Mouse (Mus musculus) limb, embryonic 15.5 days (tissue): ENCODE measurements around the gene Phb. TPM values are rescaled to one million over a fixed set of nuclear protein-coding genes. Genes with fewer than 3 reads are reported as not detected.
"Not testable (repeated sequence)": the region's sequence is repeated elsewhere in the genome, so short reads cannot be mapped to it uniquely, and the experiment has no call there.

ENCODE experiments used
- ATAC-seq: fragments of 200-750 bp; cut with Nextera tagmentation; 2 replicates; pipeline ENCODE4 v1.8.0; 2017; ENCODE audit warnings: low read depth, moderate TSS enrichment; ENCODE audit not compliant: insufficient number of reproducible peaks, low FRiP score, low TSS enrichment
- H3K27ac ChIP-seq: fragments of 300-500 bp; sonication (generic); 2 replicates; pipeline ENCODE4 v1.5.1; 2015; ENCODE audit warnings: moderate library complexity, mild to moderate bottlenecking, inconsistent platforms
- H3K27me3 ChIP-seq: fragments of 300-500 bp; sonication (generic); 2 replicates; pipeline ENCODE4 v1.6.1; 2015; ENCODE audit warnings: inconsistent platforms
- H3K36me3 ChIP-seq: fragments of 300-500 bp; sonication (generic); 2 replicates; pipeline ENCODE4 v1.6.1; 2015; ENCODE audit warnings: inconsistent platforms
- H3K4me1 ChIP-seq: fragments of 300-500 bp; sonication (generic); 2 replicates; pipeline ENCODE4 v1.6.1; 2015; ENCODE audit warnings: inconsistent platforms
- H3K4me2 ChIP-seq: fragments of 300-500 bp; sonication (generic); 2 replicates; pipeline ENCODE4 v1.6.1; 2015; ENCODE audit warnings: mild to moderate bottlenecking, inconsistent platforms
- H3K4me3 ChIP-seq: fragments of 300-500 bp; sonication (generic); 2 replicates; pipeline ENCODE4 v1.5.1; 2015; ENCODE audit warnings: mild to moderate bottlenecking, inconsistent platforms
- H3K9ac ChIP-seq: fragments of 300-500 bp; sonication (generic); 2 replicates; pipeline ENCODE4 v1.6.1; 2015; ENCODE audit warnings: inconsistent platforms
- H3K9me3 ChIP-seq: fragments of 300-500 bp; sonication (generic); 2 replicates; pipeline ENCODE4 v1.6.1; 2016; ENCODE audit warnings: inconsistent platforms
- WGBS: fragments of 180-500 bp; shearing (Covaris S2); methylation state at CpG from one replicate; pipeline ENCODE4 v1.1.7; 2015; 5-methylcytosine and 5-hydroxymethylcytosine counted together
- polyA plus RNA-seq: library from polyadenylated mRNA; unstranded; fragments of >200 nt; fragmentation: Nextera tagmentation; extraction: Ambion mirVana; gene quantifications from 2 replicates; pipeline ENCODE4 v1.2.1, GENCODE M21; 2015

The Phb gene
- polyA plus RNA-seq, 1 experiment from 2014 or later: 195 TPM

GRCm38 (mm10) chr11:95667177-95667576 lies 420 bp downstream of the Phb start:
- Histone ChIP-seq H3K4me1 (peaks cover 11% of the 10 kb centered on the region), H3K9ac (peak overlapping the region; percentile 31), H3K27me3 (no peaks in the 10 kb centered on the region), H3K36me3 (peaks cover 38% of the 10 kb centered on the region), H3K4me2 (peak overlapping the region; percentile 80), H3K9me3 (no peaks in the 10 kb centered on the region), H3K4me3 (peak overlapping the region; percentile 57), H3K27ac (peak overlapping the region; percentile 77)
- 2% methylated on average over 11 of the region's 11 CpGs for WGBS
- ATAC-seq: no peak

DNA sequence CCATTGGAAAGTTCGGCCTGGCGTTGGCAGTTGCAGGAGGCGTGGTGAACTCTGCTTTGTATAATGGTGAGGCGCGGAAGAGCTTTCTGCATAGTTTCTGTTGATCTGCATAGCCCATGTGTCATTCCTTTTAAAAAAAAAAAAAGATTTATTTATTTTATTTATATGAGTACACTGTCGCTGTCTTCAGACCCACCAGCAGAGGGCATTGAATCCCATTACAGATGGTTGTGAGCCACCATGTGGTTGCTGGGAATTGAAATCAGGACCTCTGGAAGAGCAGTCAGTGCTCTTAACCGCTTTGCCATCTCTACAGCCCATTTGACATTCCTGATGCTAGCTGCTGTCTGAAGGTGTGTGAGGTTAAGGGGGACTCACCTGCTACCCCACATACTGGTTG lies 1.3 kb downstream of the Phb start:
- 0 out of 2 replicates have a peak overlapping the region, but pooled peaks have one; percentile 80 for H3K4me2 ChIP-seq
- H3K4me1 ChIP-seq: peaks cover 11% of the 10 kb centered on the region
- 89% methylated on average over 7 of the region's 7 CpGs for WGBS
- H3K27me3 ChIP-seq, H3K9me3 ChIP-seq, ATAC-seq, H3K9ac ChIP-seq, H3K27ac ChIP-seq: not testable (repeated sequence)
- H3K36me3 ChIP-seq: peaks cover 44% of the 10 kb centered on the region
- H3K4me3 ChIP-seq: peak overlapping the region; percentile 57; the same call in 1 of the 2 replicates

GRCm38 (mm10) chr11:95675498-95675897 lies 8.7 kb downstream of the Phb start:
- no peak for ATAC-seq
- H3K4me3 ChIP-seq: no peak overlapping the region
- H3K9me3 ChIP-seq: no peaks in the 10 kb centered on the region
- H3K36me3 ChIP-seq: peaks cover 79% of the 10 kb centered on the region
- peaks cover 30% of the 10 kb centered on the region for H3K4me1 ChIP-seq
- H3K9ac ChIP-seq: no peak overlapping the region
- H3K27ac ChIP-seq: no peak overlapping the region
- no peak overlapping the region for H3K4me2 ChIP-seq
- no peaks in the 10 kb centered on the region for H3K27me3 ChIP-seq
- WGBS: 86% methylated on average over 14 of the region's 14 CpGs

DNA sequence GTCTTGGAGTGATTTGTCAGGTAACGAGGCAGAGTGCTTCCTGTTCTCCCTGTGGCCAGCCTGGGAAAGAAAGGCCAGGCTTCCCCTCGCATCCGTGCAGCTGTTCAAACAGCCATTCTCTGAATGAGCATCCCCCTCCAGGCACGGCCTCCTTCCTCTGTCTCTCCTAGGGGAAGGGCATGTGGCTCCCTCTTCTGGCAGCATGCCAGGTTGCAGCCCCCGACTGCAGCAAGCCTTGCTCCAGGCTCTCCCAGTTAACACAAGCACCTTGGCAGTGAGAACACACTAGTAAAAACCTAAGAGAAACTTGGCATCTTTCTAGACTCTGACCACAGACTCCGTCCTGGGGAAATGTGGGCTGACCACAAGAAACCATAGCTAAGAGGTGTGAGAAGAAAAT lies 9.6 kb downstream of the Phb start:
- 15% methylated on average over 6 of the region's 6 CpGs for WGBS
- no peak overlapping the region for H3K4me2 ChIP-seq
- H3K9ac ChIP-seq: no peak overlapping the region
- peaks cover 78% of the 10 kb centered on the region for H3K36me3 ChIP-seq
- no peaks in the 10 kb centered on the region for H3K9me3 ChIP-seq
- no peak for ATAC-seq
- peaks cover 36% of the 10 kb centered on the region for H3K4me1 ChIP-seq
- peak overlapping the region; percentile 27; the same call in 1 of the 2 replicates for H3K27ac ChIP-seq
- H3K4me3 ChIP-seq: no peak overlapping the region
- no peaks in the 10 kb centered on the region for H3K27me3 ChIP-seq

GRCm38 (mm10) chr11:95677925-95678701 lies 11.4 kb downstream of the Phb start:
- peaks cover 46% of the 10 kb centered on the region for H3K4me1 ChIP-seq
- H3K27me3 ChIP-seq: no peaks in the 10 kb centered on the region
- peaks cover 71% of the 10 kb centered on the region for H3K36me3 ChIP-seq
- 54% methylated on average over 14 of the region's 14 CpGs for WGBS
- H3K9me3 ChIP-seq: no peaks in the 10 kb centered on the region
- H3K27ac ChIP-seq: peak overlapping the region; percentile 19; the same call in 1 of the 2 replicates
- ATAC-seq: no peak
- H3K9ac ChIP-seq: no peak overlapping the region
- no peak overlapping the region for H3K4me3 ChIP-seq
- no peak overlapping the region for H3K4me2 ChIP-seq

DNA sequence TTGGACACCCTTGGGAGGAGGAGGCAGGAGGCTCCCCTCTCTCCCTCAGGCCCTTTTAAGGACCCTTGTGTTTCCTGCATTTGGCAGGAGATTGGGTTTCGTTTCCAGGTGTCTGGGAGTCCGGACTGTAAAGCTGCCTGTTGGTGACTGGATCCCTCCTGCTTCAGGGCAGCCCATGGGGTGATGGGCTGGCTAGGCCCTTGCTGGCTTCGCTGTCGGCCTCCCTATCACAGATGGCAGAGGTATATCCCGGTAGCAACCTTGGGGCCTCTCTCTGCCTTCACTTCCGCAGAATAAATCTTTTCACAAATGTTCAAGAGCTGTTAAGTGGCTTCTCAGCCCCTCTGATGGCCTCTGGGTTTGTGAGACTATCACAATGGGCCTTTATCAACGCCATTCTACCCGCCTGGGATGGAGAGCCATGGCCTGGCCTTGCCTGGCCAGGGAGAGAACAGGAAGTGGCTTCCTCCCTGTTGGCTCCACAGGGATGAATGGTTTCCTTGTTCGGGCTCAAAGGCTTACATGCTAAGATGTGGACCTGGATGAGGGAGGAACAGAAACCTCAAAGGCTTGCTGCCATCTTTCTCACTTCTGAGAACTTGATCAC lies 15.3 kb downstream of the Phb start:
- Histone ChIP-seq H3K27me3 (no peaks in the 10 kb centered on the region), H3K27ac (peak overlapping the region; percentile 64; the same call in 1 of the 2 replicates), H3K9ac (no peak overlapping the region), H3K4me1 (peaks cover 29% of the 10 kb centered on the region), H3K4me3 (no peak overlapping the region), H3K36me3 (peaks cover 45% of the 10 kb centered on the region), H3K9me3 (no peaks in the 10 kb centered on the region), H3K4me2 (no peak overlapping the region)
- ATAC-seq: no peak
- WGBS: 39% methylated on average over 9 of the region's 9 CpGs

DNA sequence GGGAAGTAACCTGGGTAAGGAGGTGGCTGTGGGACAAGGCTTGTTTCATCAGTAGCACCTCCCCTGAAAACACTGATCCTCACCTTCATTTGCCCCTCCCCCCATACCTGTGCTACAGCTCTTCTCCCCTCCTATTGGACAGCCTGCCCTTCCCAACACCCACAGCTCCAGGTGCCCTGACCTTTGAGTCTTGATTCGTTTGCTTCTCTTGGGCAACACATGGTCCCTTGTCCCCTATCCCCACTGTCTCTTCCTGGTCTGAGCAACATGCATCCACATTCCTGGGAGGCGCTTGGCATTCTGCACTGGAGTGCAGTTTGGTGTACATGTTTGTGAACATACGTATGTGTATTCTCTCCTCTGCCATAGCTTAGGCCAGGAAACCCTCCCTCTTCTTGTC lies 16.2 kb downstream of the Phb start:
- WGBS: 91% methylated on average over 3 of the region's 3 CpGs
- Histone ChIP-seq H3K4me3 (no peak overlapping the region), H3K27ac (no peak overlapping the region), H3K4me2 (no peak overlapping the region), H3K9me3 (no peaks in the 10 kb centered on the region), H3K4me1 (peaks cover 21% of the 10 kb centered on the region), H3K27me3 (no peaks in the 10 kb centered on the region), H3K36me3 (peaks cover 36% of the 10 kb centered on the region), H3K9ac (no peak overlapping the region)
- ATAC-seq: no peak

- Histone ChIP-seq H3K9me3 (no peaks in the 10 kb centered on the region), H3K4me3 (no peak overlapping the region), H3K27ac (no peak overlapping the region), H3K27me3 (no peaks in the 10 kb centered on the region), H3K4me2 (no peak overlapping the region), H3K4me1 (peaks cover 13% of the 10 kb centered on the region), H3K36me3 (peaks cover 9% of the 10 kb centered on the region), H3K9ac (no peak overlapping the region)
- no peak for ATAC-seq
- 4% methylated on average over 4 of the region's 4 CpGs for WGBS
Observed at GRCm38 (mm10) chr11:95686031-95686430, 19.3 kb downstream of the Phb start.

DNA sequence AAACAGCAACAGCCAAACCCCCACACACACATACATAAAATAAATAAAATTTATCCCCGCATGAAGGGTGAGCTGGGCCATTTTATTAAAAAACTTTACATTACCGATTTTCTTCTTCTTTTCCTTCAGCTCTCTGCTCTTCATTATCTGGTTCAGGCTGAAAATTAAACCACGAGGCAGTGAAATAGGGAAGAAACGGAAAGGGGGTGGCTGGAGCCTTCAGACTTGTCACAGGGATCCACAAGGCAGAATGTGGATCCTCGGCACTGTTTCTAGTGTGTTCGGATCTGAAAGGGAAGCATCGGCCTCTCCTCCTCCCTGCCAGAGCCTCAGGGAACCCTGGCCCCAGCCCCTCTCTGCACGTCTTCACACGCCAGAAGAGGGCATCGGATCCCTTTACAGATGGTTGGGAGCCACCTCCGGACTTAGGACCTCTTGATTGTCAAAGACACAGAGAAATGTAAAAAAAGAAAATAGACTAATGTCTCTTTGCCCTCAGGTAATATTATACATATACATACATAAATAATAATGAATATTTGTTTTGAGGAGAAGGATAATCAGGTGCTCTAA lies 20.4 kb downstream of the Phb start:
- H3K4me3 ChIP-seq: no peak overlapping the region
- H3K4me1 ChIP-seq: peaks cover 2% of the 10 kb centered on the region; the same call in 1 of the 2 replicates
- no peak overlapping the region for H3K4me2 ChIP-seq
- no peak for ATAC-seq
- no peak overlapping the region for H3K27ac ChIP-seq
- H3K36me3 ChIP-seq: no peaks in the 10 kb centered on the region
- WGBS: 38% methylated on average over 11 of the region's 11 CpGs
- no peaks in the 10 kb centered on the region for H3K27me3 ChIP-seq
- H3K9me3 ChIP-seq: no peaks in the 10 kb centered on the region
- no peak overlapping the region for H3K9ac ChIP-seq

GRCm38 (mm10) chr11:95688515-95688914 lies 21.8 kb downstream of the Phb start:
- no peaks in the 10 kb centered on the region for H3K4me1 ChIP-seq
- ATAC-seq: no peak
- no peak overlapping the region for H3K27ac ChIP-seq
- H3K4me3 ChIP-seq: no peak overlapping the region
- no peaks in the 10 kb centered on the region for H3K9me3 ChIP-seq
- no peaks in the 10 kb centered on the region for H3K36me3 ChIP-seq
- H3K9ac ChIP-seq: no peak overlapping the region
- H3K27me3 ChIP-seq: no peaks in the 10 kb centered on the region
- no peak overlapping the region for H3K4me2 ChIP-seq
- WGBS: 61% methylated on average over 6 of the region's 6 CpGs

- H3K9ac ChIP-seq: no peak overlapping the region
- no peak overlapping the region for H3K27ac ChIP-seq
- no peak overlapping the region for H3K4me2 ChIP-seq
- no peaks in the 10 kb centered on the region for H3K36me3 ChIP-seq
- H3K4me1 ChIP-seq: no peaks in the 10 kb centered on the region
- ATAC-seq: no peak
- 59% methylated on average over 7 of the region's 7 CpGs for WGBS
- no peaks in the 10 kb centered on the region for H3K27me3 ChIP-seq
- no peaks in the 10 kb centered on the region for H3K9me3 ChIP-seq
- no peak overlapping the region for H3K4me3 ChIP-seq
Observed at GRCm38 (mm10) chr11:95688981-95689380, 22.2 kb downstream of the Phb start.

- H3K27ac ChIP-seq: no peak overlapping the region
- no peak overlapping the region for H3K9ac ChIP-seq
- no peaks in the 10 kb centered on the region for H3K9me3 ChIP-seq
- H3K4me1 ChIP-seq: no peaks in the 10 kb centered on the region
- no peaks in the 10 kb centered on the region for H3K36me3 ChIP-seq
- WGBS: 81% methylated on average over 3 of the region's 3 CpGs
- no peak for ATAC-seq
- H3K4me2 ChIP-seq: no peak overlapping the region
- H3K4me3 ChIP-seq: no peak overlapping the region
- H3K27me3 ChIP-seq: no peaks in the 10 kb centered on the region
Observed at GRCm38 (mm10) chr11:95689544-95689943, 22.8 kb downstream of the Phb start.
